Mouse (Mus musculus): ENCODE results near the gene Gm12569. TPM values are rescaled to one million over a fixed set of nuclear protein-coding genes. Genes with fewer than 3 reads are reported as not detected.

Gm12569 gene
- polyA plus RNA-seq (2017; shearing (Covaris generic)) = under 1 TPM in 1 of 2 experiments, not detected in 1; 0.64 TPM

DNA sequence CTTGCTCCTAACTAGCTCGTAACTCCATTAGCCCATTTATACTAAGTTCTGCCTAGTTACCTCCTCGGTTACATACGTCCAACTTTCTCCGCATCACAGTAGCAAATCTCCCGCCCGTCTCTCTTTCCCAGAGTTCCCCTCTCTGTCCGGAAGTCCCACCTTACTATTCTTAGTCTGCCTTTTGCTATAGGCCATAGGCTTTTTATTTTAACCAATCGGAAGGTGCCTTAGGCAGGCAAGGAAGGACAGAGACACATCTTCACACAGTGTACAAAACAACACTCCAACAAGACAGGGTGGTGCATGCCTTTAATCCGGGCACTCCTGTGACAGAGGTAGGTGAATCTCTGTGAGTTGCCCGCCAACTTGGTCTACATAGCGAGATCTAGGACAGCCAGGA is at the start of gene Gm12569:
Gene Gm12569, plus strand, starts transcription at position 166 of the 400 bp plus-strand sequence.

DNA sequence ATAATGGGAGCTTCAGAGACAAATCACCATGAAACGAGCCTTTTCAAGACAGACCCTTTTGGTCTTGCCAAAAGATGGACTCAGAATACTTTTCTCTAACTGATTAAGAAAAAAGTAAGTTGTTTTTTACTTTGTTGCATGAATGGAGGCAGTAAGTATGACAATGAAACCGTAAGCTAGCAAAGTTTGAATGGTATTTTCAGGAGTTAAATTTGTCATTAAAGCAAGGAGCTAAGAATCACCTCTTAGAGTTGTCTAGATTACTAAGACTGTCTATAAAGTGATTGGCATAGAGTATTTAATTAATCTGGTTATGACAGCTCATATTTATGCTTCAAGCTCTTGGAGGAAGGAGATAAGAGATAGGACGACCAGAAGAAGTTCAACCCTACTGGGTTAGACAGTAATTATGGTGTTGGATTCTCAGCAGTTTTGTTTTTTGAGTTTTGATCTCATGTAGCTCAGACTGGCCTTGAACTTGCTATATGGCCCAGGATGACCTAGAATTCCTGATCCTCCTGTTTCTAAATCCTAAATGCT is 41.5 kb downstream of the Gm12569 start, which contains the start of gene Clk4:
Gene Clk4, plus strand, starts transcription at position 51 of the 540 bp plus-strand sequence.

DNA sequence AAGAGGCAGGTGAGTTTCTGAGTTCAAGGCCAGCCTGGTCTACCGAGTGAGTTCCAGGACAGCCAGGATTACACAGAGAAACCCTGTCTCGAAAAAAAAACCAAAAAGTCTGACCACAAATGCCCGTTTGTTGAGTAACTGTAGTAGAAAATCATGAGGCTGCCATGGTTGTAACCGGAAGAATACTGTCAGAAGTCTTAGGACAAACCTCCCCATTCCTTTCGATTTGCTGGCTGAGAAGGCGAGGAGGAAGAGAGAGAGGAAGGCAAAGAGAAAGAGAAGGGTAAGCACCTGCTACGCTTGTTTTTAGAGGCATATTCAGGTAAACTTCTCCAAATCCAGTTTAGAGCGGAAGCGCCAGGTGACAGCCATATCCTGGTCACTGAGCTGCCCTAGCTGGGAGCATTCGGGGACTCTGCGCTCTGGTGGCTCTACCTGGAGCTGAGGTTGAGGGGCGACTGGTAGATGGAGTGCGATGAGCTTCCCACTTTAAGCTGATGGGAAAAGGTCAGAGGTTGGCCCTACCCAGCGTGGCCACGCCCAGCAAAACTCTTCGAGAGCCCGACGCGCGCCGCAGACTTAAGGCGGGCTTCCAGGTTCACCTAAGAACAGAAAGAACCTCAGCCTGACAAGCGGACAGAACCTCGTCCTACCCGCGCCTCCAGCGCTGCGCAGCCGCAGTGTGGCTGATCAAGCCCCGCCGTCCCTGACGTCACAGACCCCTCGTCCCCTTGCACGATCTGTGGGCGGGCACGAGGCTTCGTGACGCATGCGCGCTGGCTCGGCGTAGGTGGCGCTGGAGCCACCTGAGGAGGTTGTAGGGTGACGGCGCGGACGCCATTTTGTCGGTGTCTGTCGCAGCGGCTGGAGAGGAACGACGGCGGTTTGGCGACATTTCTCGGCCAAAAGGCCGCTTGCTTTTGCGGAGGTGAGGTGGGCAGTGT is 42.3 kb downstream of the Gm12569 start, which contains the start of gene BC049762:
Gene BC049762, minus strand, starts transcription at position 705 of the 944 bp plus-strand sequence.

Other genes with a start within 250 kb of the Gm12569 start
- gene Olfr1377, start 238.5 kb upstream of the Gm12569 start, polyA plus RNA-seq (2017; shearing (Covaris generic)) = under 1 TPM in 1 of 2 experiments, not detected in 1; 0.41 TPM
- gene Olfr51, start 216.9 kb upstream of the Gm12569 start, polyA plus RNA-seq (2017; shearing (Covaris generic)) = not detected
- under 1 TPM in 1 of 2 experiments, not detected in 1; 0.06 TPM for gene Olfr54, start 206.2 kb upstream of the Gm12569 start, polyA plus RNA-seq (2017; shearing (Covaris generic))
- not detected for gene Olfr1375, start 172.4 kb upstream of the Gm12569 start, polyA plus RNA-seq (2017; shearing (Covaris generic))
- not detected for gene Zfp354a, start 161.2 kb upstream of the Gm12569 start, polyA plus RNA-seq (2017; shearing (Covaris generic))
- gene Clk4, start 41.3 kb downstream of the Gm12569 start, polyA plus RNA-seq (2017; shearing (Covaris generic)) = 100 to 1,000 TPM; 151 to 177 TPM
- under 1 TPM in 1 of 2 experiments, not detected in 1; 0.27 TPM for gene BC049762, start 42.6 kb downstream of the Gm12569 start, polyA plus RNA-seq (2017; shearing (Covaris generic))
- 1 to 10 TPM in 1 of 2 experiments, under 1 TPM in 1; 0.61 to 3.0 TPM for gene Col23a1, start 69.4 kb downstream of the Gm12569 start, polyA plus RNA-seq (2017; shearing (Covaris generic))